Mouse (Mus musculus) spleen, adult 18-20 months (tissue): ENCODE measurements around the gene Abcf3.

Source experiments
- DNase-seq, 2 experiments: peaks; one replicate each; pipeline ENCODE4 v3.0.0; 2022; ENCODE audit warnings: mixed read lengths in 2 of 2

Gene Abcf3

GRCm38 (mm10) chr16:20545696-20546095, 2.7 kb upstream of the Abcf3 start:
- no peak for DNase-seq

DNA sequence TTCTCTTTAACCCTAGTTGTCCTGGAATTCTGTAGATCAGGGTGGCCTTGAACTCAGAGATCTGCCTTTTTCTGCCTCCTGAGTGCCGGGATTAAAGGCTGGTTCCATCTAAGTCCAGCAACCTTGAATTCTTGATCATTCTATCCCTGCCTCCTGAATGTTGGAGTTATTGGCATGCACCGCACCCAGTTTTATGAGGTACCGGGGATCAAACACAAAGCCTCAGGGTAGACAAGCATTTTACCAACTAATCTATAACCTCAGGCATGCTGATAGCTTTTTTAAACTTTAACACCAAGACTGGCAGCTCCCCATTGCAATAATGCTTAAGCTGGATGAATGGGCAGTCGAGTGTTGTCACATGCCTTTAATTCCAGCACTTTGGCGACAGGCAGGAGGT, 954 bp upstream of the Abcf3 start:
- DNase-seq = no peak

GRCm38 (mm10) chr16:20549161-20549560, 784 bp downstream of the Abcf3 start:
- no peak for DNase-seq

DNA sequence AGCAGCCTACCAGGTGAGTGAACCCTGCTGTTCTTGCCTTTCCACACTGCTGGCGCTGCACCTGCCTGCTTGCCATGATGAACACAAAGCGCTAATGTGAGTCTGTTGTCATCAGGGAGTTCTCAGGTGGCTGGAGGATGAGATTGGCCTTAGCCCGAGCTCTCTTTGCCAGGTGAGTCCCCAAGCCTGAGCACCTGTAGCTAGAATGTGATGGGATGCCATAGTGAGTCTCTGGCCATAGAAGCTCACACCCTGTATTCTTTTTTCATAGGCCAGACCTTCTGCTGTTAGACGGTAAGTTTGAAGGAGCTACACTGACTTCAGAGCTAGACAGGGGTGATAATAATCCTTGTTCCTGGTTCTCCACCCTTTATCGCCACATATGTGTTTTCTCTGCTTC, 3.3 kb downstream of the Abcf3 start:
- DNase-seq = no peak

- no peak for DNase-seq
Observed at GRCm38 (mm10) chr16:20552594-20552993, 4.2 kb downstream of the Abcf3 start.

DNA sequence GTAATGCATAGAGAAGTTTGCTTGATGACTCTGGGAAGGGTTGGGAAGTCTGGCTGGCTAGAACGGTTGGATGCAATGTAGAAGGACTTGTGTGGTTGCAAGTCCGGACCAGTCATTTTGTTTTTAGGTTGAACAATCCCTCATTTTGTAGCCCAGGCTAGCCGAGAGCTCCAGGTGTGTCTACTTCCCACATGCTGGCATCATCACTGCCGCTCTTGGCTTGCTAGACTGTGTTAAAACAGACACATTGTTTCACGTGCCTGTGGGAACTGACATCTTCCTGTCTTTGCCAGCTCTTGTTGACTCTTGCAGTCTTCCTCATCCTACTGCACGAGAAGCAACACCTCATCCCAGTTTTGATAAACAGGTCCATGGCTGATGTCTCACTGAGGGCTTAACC, 6.6 kb downstream of the Abcf3 start:
- DNase-seq = no peak

DNA sequence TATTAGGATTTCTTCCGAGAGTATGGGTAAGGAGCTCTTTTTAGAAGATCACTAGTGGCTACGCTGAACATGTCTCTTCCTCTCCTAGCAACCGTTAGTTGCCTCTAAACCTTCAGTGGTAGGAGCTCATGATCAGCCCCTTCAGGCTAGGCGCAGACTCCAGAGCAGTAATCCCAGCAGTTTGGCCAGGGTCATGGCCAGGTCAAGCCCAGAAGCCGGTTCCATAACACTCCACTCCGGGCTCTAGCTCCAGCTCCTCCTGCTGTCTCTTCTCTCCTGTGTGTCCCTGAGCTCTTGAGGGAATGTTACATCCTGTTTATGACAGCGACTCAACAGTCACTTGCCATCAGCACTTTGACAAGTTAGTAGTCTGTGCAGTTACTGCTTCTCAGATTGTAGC, 9.0 kb downstream of the Abcf3 start:
- no peak for DNase-seq

DNA sequence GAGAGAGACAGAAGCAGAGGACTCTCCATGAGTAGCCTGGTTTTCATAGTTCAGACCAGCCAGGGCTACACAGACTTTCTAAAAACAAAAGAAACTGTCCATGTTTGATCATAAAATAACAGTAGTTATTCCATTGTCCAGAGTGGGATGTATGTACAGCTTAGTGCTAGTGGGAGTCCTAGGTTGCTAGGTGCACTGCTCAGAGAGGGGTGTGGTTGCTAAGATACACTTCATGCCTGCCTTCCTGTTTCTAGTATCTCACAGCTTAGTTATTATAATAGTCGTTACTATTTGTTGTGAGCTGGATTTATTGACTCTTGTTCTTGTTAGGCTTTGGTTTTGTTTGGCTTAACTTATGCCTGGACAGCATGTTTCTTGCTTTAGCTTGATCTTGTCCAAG, 16.7 kb downstream of the Abcf3 start:
- no peak for DNase-seq

DNA sequence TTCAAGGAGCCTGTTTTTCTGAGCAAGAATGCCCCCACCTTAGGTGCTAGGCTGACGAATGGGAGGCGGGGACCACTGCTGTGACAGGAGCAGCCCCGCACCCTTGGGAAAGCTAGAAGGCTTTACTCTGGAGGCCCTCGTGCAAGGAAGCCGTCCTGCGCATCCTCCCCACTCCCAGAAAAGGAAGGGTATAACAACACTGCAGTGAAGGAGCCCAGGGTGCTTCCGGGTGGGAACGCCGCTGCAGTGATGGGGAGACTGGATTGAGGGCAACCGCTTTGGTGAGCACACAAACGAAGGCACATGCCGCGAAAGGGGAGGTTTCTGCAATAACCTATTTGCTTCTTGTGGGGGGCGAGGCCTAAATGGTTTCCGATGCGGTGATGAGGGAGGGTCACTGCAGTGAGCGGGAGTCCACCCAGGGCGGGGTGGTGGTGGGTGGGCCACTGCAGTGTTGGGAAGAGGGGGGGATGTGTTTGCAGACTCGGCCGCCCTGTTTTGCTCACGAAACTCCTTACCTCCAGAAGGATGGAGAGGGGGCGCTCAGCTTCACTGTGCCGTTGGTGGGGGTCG, 41.1 kb downstream of the Abcf3 start, which contains the start of gene Vwa5b2:
Vwa5b2 (plus strand) TSS at position 106 of the 573 bp plus-strand sequence.
- DNase-seq = no peak

- no peak for DNase-seq
Observed at GRCm38 (mm10) chr16:20589939-20590679, 41.7 kb downstream of the Abcf3 start.

GRCm38 (mm10) chr16:20590680-20591038, 42.3 kb downstream of the Abcf3 start:
- DNase-seq = no peak

- no peak for DNase-seq
Observed at GRCm38 (mm10) chr16:20591076-20591705, 42.8 kb downstream of the Abcf3 start.

- DNase-seq = no peak
Observed at GRCm38 (mm10) chr16:20595060-20595673, 46.8 kb downstream of the Abcf3 start.

GRCm38 (mm10) chr16:20595737-20596136, 47.4 kb downstream of the Abcf3 start:
- no peak for DNase-seq

DNA sequence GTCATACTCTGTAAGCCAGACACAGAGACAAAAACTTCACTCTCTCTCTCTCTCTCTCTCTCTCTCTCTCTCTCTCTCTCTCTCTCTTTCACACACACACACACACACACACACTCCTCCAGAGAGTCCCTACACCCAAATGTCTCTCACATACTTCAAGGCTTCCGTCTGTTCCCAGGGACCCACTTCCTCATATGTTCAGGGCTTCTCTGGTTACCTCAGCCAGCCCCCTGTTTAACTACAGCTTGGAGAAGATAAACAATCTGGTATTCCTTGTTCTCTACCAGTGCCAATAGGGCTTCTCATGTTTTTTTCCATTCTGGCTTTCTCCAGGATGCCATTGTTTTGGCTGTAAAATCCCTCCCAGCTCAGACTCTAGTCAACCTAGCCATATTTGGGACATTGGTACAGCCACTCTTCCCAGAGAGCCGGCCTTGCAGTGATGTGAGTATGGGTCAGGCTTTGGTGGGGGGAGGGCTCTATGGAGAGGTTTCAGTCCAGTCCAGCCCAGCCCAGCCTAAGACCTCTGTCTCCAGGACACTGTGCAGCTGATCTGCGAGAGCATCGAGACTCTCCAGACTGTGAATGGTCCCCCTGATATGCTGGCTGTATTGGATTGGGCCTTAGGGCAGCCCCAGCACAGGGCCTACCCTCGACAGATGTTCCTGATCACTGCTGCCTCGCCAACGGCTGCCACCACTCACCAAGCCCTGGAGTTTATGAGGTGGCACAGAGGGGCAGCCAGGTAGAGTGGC, 48.5 kb downstream of the Abcf3 start:
- no peak for DNase-seq

GRCm38 (mm10) chr16:20600511-20600910, 52.1 kb downstream of the Abcf3 start:
- DNase-seq = no peak

DNA sequence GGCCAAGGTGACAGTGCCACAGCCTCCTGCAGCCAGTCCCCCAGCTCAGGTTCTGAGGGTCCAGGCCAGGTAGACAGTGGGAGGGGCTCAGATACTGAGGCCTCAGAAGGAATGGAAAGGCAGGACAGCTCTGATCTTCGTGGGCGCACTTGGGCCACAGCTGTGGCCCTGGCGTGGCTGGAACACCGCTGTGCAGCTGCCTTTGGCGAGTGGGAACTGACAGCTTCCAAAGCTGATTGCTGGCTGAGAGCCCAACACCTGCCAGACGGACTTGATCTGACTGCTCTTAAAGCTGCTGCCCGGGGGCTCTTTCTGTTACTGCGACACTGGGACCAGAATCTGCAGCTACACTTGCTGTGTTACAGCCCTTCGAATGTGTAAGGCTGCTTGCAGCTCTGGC, 56.3 kb downstream of the Abcf3 start:
- no peak for DNase-seq

- DNase-seq = peak; percentile 52 to 70
Observed at GRCm38 (mm10) chr16:20610501-20611356, 62.4 kb downstream of the Abcf3 start.
